Mouse (Mus musculus) large intestine, adult 2 months (tissue): ENCODE results near the gene Afmid. TPM values are rescaled to one million over a fixed set of nuclear protein-coding genes. Genes with fewer than 3 reads are reported as not detected.

Experiments
- DNase-seq: peaks from one replicate; pipeline ENCODE4 v3.0.0-alpha.2; 2012; ENCODE audit warnings: low read depth, low spot score
- WGBS: fragments of 180-500 bp; shearing (Covaris S2); methylation state at CpG from one replicate; pipeline ENCODE4 v1.1.7; 2018; 5-methylcytosine and 5-hydroxymethylcytosine counted together
- polyA plus RNA-seq: library from polyadenylated mRNA; depleted of rRNA; stranded (reverse); fragments of >200 nt; gene quantifications from 2 replicates; pipeline ENCODE4 v1.2.3, GENCODE M21; 2012

Afmid gene
- polyA plus RNA-seq, 1 experiment, result 9.3 TPM

DNA sequence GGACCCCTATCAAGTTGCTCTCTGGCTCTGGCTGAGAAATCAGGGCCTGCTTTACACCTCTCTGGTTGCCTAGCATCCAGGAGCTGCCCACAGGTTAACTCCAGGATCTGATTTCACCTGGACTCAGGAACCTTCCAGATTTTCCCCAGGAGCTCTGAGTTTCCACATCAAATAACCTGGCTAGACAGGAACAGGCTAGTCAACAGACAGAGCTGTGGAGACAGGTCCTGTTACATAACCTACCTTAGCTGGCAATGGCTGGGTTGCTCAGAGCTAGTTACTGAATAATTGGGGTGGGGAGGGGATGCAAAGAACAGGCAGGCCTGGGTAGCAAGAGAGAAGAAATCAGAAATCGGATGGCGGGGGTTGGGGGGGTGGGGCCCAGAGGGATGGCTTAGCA, 19.3 kb downstream of the Afmid start:
- no peak for DNase-seq
- 81% methylated on average over 2 of the region's 2 CpGs for WGBS

DNA sequence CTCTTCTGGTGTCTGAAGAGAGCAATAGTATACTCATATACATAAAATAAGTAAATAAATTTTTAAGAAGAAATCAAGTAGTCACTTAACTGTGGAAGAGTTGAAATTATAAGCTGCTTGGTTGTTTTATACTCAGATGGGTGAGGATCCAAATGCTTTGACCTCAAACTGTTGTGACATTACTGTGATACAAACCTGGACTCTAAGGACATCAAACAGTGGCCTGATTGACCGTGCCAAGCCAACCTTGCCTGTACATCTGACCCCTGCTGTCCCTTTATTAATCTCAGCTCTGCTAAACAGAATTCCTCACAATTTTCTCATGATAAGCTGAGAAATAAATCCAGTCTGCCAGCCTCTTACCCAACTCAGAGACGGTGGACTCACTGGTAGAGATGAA, 19.9 kb downstream of the Afmid start:
- 83% methylated on average over 2 of the region's 2 CpGs for WGBS
- DNase-seq, result no peak

- no peak for DNase-seq
- WGBS, result 17% methylated on average over 5 of the region's 5 CpGs
Measured at GRCm38 (mm10) chr11:117846640-117847039, 20.9 kb downstream of the Afmid start.

- 33% methylated on average over 7 of the region's 7 CpGs for WGBS
- DNase-seq, result no peak
Measured at GRCm38 (mm10) chr11:117847593-117848215, 22.0 kb downstream of the Afmid start.

DNA sequence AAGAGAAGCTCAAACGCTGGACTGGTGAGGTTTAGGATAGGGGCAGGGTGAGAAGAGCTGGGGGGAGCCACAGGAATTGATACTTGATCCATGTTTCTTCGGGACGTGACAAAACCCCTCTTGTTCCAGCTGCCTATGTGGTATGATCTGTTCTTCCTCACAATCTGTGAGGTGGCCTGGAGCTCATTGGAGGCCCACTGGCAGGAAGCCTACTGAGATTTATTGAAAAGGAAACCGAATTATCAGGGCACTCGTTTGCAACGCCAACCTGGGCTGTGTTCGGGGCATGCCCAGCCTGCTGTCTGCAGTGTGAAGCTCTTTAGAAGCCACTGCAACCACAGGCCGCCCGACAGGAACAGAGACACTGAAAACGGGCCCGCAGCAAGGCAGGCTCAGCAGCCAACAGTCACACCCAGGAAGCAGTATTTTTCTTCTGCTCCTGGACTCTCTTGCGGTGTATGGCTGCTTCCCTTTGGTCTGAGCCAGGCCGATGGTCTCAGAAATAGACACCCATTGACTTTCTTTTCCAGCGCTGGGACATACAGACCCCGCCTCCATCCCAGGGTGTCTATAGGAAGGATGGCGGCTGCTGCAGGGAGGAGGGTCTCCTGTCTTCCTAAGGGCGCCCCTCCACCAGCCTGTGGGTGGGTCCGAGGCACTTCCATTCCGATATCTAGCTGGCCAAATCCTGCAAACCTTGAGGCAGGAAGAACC, 22.7 kb downstream of the Afmid start:
- 3% methylated on average over 19 of the region's 19 CpGs for WGBS
- no peak for DNase-seq

DNA sequence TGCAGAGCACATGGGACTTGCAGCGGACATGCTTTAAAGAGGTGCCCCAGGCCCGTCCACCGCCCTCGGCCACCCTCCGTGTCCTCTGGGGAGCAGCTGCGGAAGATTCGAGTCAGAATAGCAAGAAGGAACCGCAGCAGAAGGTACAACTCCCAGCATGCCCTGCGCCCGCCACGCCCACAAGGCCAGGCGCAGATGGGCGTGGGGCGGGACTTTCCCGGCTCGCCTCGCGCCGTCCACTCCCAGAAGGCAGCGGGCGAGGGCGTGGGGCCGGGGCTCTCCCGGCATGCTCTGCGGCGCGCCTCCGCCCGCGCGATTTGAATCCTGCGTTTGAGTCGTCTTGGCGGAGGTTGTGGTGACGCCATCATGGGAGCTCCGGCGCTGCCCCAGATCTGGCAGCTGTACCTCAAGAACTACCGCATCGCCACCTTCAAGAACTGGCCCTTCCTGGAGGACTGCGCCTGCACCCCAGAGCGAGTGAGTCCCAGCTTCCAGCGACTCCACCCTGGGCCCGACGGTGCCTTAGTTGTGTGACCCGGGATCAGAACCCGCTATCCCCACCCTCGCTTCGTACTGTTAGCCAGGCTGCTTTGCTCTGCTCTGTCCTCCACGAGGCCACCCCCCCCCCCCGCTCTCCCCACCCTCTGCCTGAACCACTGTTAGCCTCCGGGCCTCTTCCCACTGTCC, 23.4 kb downstream of the Afmid start, which contains the start of gene Birc5:
Gene Birc5, plus strand, starts transcription at position 267 of the 687 bp plus-strand sequence.
- WGBS, result under 1% methylated on average over 51 of the region's 51 CpGs
- no peak for DNase-seq

DNA sequence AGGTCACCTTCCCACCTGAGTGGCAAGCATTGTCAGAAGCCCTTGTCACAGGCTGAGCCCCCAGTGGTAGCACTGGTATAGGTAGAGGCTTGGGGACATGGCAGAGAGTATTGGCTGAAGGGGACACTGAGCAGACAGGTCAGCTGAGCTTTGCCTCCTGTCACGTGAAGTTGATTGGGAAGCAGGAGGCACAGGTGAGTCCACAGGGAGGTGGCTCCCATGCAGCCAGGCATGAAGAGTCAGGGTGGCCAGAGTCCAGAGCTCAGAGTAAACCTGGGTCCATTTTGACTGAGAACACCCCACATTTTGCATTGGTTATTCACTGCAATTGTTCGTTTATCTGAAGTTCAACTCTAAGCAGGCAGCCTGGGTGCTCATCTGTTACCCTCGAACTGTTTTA, 27.2 kb downstream of the Afmid start:
- no peak for DNase-seq
- 84% methylated on average over 3 of the region's 3 CpGs for WGBS

GRCm38 (mm10) chr11:117854241-117854640, 28.5 kb downstream of the Afmid start:
- WGBS, result 96% methylated on average over 9 of the region's 9 CpGs
- DNase-seq, result no peak

DNA sequence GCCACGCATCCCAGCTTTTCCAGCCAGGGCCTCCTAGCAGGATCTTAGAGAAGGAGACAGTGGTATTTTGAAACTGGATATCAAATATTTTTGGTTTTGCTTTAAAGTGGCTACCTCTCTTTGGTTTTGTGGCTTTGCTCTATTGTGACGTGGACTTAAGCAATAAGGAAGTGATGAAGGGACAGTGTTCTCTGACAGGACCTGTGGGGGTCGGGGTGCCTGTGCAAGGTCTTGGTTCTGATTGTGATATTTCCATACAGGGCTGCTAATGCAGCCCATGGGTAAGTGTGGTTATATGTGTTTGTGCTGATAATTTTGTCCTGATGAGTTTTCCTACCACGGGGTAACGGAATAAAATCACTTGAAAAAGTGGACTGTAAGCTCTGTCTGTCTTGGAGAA, 29.6 kb downstream of the Afmid start:
- WGBS, result 79% methylated on average over 5 of the region's 5 CpGs
- DNase-seq, result no peak

DNA sequence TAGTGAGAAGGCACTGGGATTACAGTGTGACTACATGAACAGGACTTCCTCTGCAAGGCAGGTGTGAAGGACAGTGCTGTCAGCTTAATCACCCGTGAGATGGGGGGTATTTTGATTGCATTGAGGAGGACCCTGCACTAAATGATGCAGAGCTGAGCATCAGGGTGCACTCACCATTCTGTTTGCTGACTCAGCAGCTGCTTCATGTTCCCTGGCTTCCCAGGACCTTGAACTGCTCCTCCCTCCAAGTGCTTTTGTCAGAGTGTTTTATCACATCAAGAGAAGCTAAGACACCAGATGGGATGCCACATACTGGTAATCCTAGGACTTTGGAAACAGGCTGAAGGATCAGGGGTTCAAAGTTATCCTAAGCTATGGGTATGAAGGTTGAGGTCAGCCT, 30.3 kb downstream of the Afmid start:
- WGBS, result 84% methylated on average over 1 of the region's 1 CpGs
- DNase-seq, result no peak

DNA sequence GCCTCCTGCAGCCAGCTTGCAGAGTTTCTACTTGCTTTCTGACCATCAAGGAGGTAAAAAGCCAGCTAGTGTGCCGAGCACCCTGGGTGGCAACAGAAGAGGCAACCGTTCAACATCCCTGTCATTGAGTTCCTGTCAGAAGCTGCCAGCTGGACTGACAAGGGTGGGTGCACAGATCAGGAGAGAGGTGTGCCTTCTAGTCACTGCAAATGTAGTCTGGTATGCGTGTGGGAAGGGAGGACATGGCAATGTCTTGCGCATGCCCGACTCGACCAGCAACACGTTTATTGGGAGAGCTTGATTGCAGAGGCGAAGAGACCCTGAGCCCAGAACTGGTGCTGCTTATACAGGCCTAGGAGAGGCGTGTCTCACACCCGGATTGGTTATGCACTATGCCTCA, 31.7 kb downstream of the Afmid start:
- 91% methylated on average over 10 of the region's 10 CpGs for WGBS
- DNase-seq, result no peak

- DNase-seq, result no peak
- 58% methylated on average over 3 of the region's 3 CpGs for WGBS
Measured at GRCm38 (mm10) chr11:117858392-117858791, 32.7 kb downstream of the Afmid start.

- DNase-seq, result no peak
- 19% methylated on average over 23 of the region's 23 CpGs for WGBS
Measured at GRCm38 (mm10) chr11:117860601-117861000, 34.9 kb downstream of the Afmid start, which contains the start of gene Tmem235. Tmem235 (plus strand) TSS chr11:117860752.

DNA sequence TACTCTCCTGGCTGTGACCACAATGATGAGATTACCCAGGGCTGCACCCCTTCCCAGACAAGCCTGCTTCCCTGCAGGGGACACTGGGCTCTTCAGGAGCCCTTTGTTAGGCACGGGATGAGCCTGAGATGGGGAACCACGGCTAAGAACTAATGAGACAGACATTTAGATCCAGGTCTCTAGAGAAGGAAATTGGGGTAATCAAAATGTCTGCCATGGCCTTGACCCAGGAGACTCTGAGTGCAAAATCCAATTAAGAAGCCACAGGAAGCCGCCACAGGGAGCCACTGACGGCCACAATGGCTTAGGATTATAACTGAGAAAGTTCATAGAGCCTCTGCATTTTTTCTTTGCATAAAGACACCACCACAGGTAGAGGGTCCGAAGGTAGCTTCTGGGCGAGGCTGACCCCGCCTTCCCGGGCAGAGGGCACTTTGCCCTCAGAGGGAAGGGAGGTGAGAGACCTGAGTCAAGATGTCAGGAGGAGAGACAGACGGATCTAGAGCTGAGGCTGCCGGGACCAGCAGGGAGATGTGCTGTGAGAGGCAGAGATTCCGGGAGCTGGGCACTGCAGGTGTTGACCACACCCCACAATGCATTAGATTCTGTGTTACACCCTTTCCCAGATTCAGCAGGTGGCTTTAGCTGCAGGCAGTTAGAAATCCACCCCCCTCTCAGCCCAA, 37.6 kb downstream of the Afmid start:
- peak; percentile 32 for DNase-seq
- WGBS, result 22% methylated on average over 11 of the region's 11 CpGs

- 51% methylated on average over 2 of the region's 2 CpGs for WGBS
- DNase-seq, result no peak
Measured at GRCm38 (mm10) chr11:117864805-117865204, 39.1 kb downstream of the Afmid start.

DNA sequence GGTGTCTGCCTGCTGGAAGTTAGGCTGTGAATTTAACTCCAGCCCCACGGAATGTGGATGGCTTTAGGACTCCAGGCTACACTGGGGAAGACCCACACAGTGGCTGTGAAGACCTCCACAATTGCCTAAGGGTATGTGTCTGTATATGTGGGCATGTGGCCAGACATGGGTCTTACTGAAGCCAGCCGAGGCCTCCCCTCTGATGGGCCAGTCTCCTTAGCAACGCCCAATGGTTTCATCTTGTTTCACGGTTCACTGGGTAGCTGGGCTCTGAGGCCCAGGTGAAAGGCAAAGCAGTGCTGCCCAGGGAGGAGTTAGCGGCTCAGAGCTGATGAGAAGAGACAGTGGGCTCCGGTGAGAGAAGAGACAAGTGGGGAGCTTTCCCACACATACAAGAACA, 40.3 kb downstream of the Afmid start:
- DNase-seq, result no peak
- 72% methylated on average over 6 of the region's 6 CpGs for WGBS

- 40% methylated on average over 12 of the region's 12 CpGs for WGBS
- DNase-seq, result peak; percentile 72
Measured at GRCm38 (mm10) chr11:117870688-117871365, 45.1 kb downstream of the Afmid start.

- 82% methylated on average over 5 of the region's 5 CpGs for WGBS
- no peak for DNase-seq
Measured at GRCm38 (mm10) chr11:117871376-117871775, 45.7 kb downstream of the Afmid start.

DNA sequence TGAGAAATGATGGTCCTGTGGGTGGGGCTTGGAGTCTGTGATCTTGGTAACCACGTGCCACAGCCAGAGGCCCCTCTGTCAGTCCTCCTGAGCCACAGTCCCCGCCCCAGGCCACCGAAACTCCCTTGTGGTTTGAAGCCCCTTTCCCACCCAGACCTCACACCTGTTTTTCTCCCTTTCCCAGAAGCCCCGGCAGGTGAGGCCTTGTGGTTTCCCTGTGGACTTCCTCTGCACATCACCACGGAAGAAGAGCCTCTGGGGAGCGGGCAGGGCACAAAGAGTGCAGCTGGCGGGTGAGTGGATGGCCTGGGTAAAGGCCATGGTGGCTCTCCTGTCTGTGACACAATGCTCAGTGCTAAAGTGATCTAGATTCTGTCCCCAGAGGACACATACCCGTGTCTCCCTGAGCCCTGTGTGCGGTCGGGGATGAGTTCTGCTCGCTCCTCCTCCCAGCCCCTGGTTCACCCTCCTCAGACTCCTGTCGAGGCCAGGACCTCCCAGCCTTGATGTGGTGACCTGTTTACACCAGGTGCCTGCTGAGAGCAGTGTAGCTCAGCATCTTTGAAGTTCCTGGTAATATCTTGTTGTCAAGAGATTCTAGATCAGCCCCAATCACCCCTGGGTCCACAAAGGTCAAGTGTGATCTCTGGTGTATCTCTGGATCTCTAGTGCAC, 46.3 kb downstream of the Afmid start:
- DNase-seq, result no peak
- 62% methylated on average over 12 of the region's 12 CpGs for WGBS
